Mouse (Mus musculus): ENCODE measurements around the gene Mdm2. TPM values are rescaled to one million over a fixed set of nuclear protein-coding genes. Genes with fewer than 3 reads are reported as not detected.
"Not testable (repeated sequence)": the region's sequence is repeated elsewhere in the genome, so short reads cannot be mapped to it uniquely, and the experiment has no call there.

Mdm2 gene
- polyA plus RNA-seq, 1 experiment from 2014 or later = 52.5 TPM

- not testable (repeated sequence) for H3K4me2 ChIP-seq; H3K9me3 ChIP-seq; H3K4me3 ChIP-seq; H3K4me1 ChIP-seq (replicated peaks); H3K27me3 ChIP-seq; H3K9ac ChIP-seq; H3K27ac ChIP-seq (replicated peaks); ATAC-seq (ENCODE audit: low FRiP score, low read depth); H3K36me3 ChIP-seq
- 91% methylated on average over 1 of the region's 1 CpGs for WGBS
Measured at GRCm38 (mm10) chr10:117715654-117716053, 5.1 kb upstream of the Mdm2 start.

GRCm38 (mm10) chr10:117714928-117715500 lies 4.5 kb upstream of the Mdm2 start:
- H3K36me3 ChIP-seq = no peaks in the 10 kb centered on the region
- H3K27ac ChIP-seq (replicated peaks) = no peak overlapping the region
- H3K27me3 ChIP-seq = no peaks in the 10 kb centered on the region
- peaks cover 6% of the 10 kb centered on the region for H3K4me1 ChIP-seq (replicated peaks)
- H3K4me3 ChIP-seq = no peak overlapping the region
- no peak for ATAC-seq (ENCODE audit: low FRiP score, low read depth)
- WGBS = 73% methylated on average over 4 of the region's 4 CpGs
- no peaks in the 10 kb centered on the region for H3K9me3 ChIP-seq
- H3K9ac ChIP-seq = no peak overlapping the region
- no peak overlapping the region for H3K4me2 ChIP-seq

GRCm38 (mm10) chr10:117714048-117714545 lies 3.5 kb upstream of the Mdm2 start:
- H3K27ac ChIP-seq (replicated peaks) = no peak overlapping the region
- no peak overlapping the region for H3K4me2 ChIP-seq
- no peaks in the 10 kb centered on the region for H3K9me3 ChIP-seq
- no peak for ATAC-seq (ENCODE audit: low FRiP score, low read depth)
- no peaks in the 10 kb centered on the region for H3K27me3 ChIP-seq
- H3K4me3 ChIP-seq = no peak overlapping the region
- WGBS = 91% methylated on average over 3 of the region's 3 CpGs
- peaks cover 11% of the 10 kb centered on the region for H3K4me1 ChIP-seq (replicated peaks)
- no peak overlapping the region for H3K9ac ChIP-seq
- no peaks in the 10 kb centered on the region for H3K36me3 ChIP-seq

- no peak overlapping the region for H3K4me3 ChIP-seq
- no peak overlapping the region for H3K9ac ChIP-seq
- H3K4me1 ChIP-seq (replicated peaks) = peaks cover 16% of the 10 kb centered on the region
- ATAC-seq (ENCODE audit: low FRiP score, low read depth) = no peak
- no peaks in the 10 kb centered on the region for H3K9me3 ChIP-seq
- 95% methylated on average over 8 of the region's 8 CpGs for whole genome bisulfite sequencing
- H3K4me2 ChIP-seq = no peak overlapping the region
- H3K36me3 ChIP-seq = no peaks in the 10 kb centered on the region
- H3K27me3 ChIP-seq = no peaks in the 10 kb centered on the region
- no peak overlapping the region for H3K27ac ChIP-seq (replicated peaks)
Measured at GRCm38 (mm10) chr10:117713466-117713865, 2.9 kb upstream of the Mdm2 start.

- Histone ChIP-seq H3K4me2 (no peak overlapping the region), H3K4me1 (replicated peaks) (peaks cover 16% of the 10 kb centered on the region), H3K27ac (replicated peaks) (no peak overlapping the region), H3K4me3 (no peak overlapping the region), H3K36me3 (peaks cover under 1% of the 10 kb centered on the region; the same call in 1 of the 2 replicates), H3K27me3 (no peaks in the 10 kb centered on the region), H3K9me3 (no peaks in the 10 kb centered on the region), H3K9ac (no peak overlapping the region)
- 92% methylated on average over 9 of the region's 9 CpGs for WGBS
- ATAC-seq (ENCODE audit: low FRiP score, low read depth) = no peak
Measured at GRCm38 (mm10) chr10:117712871-117713270, 2.3 kb upstream of the Mdm2 start.

- no peak overlapping the region for H3K4me2 ChIP-seq
- peaks cover 18% of the 10 kb centered on the region for H3K4me1 ChIP-seq (replicated peaks)
- ATAC-seq (ENCODE audit: low FRiP score, low read depth) = no peak
- H3K9me3 ChIP-seq = no peaks in the 10 kb centered on the region
- H3K4me3 ChIP-seq = no peak overlapping the region
- H3K27me3 ChIP-seq = no peaks in the 10 kb centered on the region
- 84% methylated on average over 9 of the region's 9 CpGs for WGBS
- no peak overlapping the region for H3K9ac ChIP-seq
- H3K36me3 ChIP-seq = peaks cover 6% of the 10 kb centered on the region; the same call in 1 of the 2 replicates
- no peak overlapping the region for H3K27ac ChIP-seq (replicated peaks)
Measured at GRCm38 (mm10) chr10:117712191-117712754, 1.7 kb upstream of the Mdm2 start.

- peaks cover 15% of the 10 kb centered on the region for H3K36me3 ChIP-seq
- peak overlapping the region; percentile 76 for H3K4me3 ChIP-seq
- H3K4me2 ChIP-seq = peak overlapping the region; percentile 66
- 63% methylated on average over 5 of the region's 5 CpGs for WGBS
- H3K9me3 ChIP-seq = no peaks in the 10 kb centered on the region
- no peak overlapping the region for H3K27ac ChIP-seq (replicated peaks)
- H3K9ac ChIP-seq = peak overlapping the region; percentile 50; the same call in 1 of the 2 replicates
- H3K27me3 ChIP-seq = no peaks in the 10 kb centered on the region
- ATAC-seq (ENCODE audit: low FRiP score, low read depth) = no peak
- H3K4me1 ChIP-seq (replicated peaks) = peaks cover 26% of the 10 kb centered on the region
Measured at GRCm38 (mm10) chr10:117711408-117711807, 850 bp upstream of the Mdm2 start.

- peaks cover 26% of the 10 kb centered on the region for H3K4me1 ChIP-seq (replicated peaks)
- no peaks in the 10 kb centered on the region for H3K9me3 ChIP-seq
- peak; percentile 80 for ATAC-seq (ENCODE audit: low FRiP score, low read depth)
- H3K27me3 ChIP-seq = no peaks in the 10 kb centered on the region
- peak overlapping the region; percentile 76 for H3K4me3 ChIP-seq
- WGBS = under 1% methylated on average over 53 of the region's 71 CpGs
- H3K9ac ChIP-seq = peak overlapping the region; percentile 100
- H3K4me2 ChIP-seq = peak overlapping the region; percentile 66
- H3K36me3 ChIP-seq = peaks cover 23% of the 10 kb centered on the region
- H3K27ac ChIP-seq (replicated peaks) = peak overlapping the region; percentile 99
Measured at GRCm38 (mm10) chr10:117709930-117710603, 491 bp downstream of the Mdm2 start.

- Histone ChIP-seq H3K4me1 (replicated peaks) (peaks cover 26% of the 10 kb centered on the region), H3K27me3 (no peaks in the 10 kb centered on the region), H3K4me2 (peak overlapping the region; percentile 66), H3K9me3 (no peaks in the 10 kb centered on the region), H3K36me3 (peaks cover 30% of the 10 kb centered on the region), H3K27ac (replicated peaks) (peak overlapping the region; percentile 99), H3K4me3 (peak overlapping the region; percentile 76), H3K9ac (peak overlapping the region; percentile 100)
- WGBS = 51% methylated on average over 12 of the region's 12 CpGs
- no peak for ATAC-seq (ENCODE audit: low FRiP score, low read depth)
Measured at GRCm38 (mm10) chr10:117709326-117709830, 1.2 kb downstream of the Mdm2 start.

GRCm38 (mm10) chr10:117708856-117709255 lies 1.7 kb downstream of the Mdm2 start:
- peaks cover 33% of the 10 kb centered on the region for H3K36me3 ChIP-seq
- H3K9ac ChIP-seq = no peak overlapping the region
- no peaks in the 10 kb centered on the region for H3K9me3 ChIP-seq
- peak overlapping the region; percentile 66 for H3K4me2 ChIP-seq
- WGBS = 86% methylated on average over 9 of the region's 9 CpGs
- no peak for ATAC-seq (ENCODE audit: low FRiP score, low read depth)
- no peak overlapping the region for H3K27ac ChIP-seq (replicated peaks)
- peak overlapping the region; percentile 76 for H3K4me3 ChIP-seq
- no peaks in the 10 kb centered on the region for H3K27me3 ChIP-seq
- peaks cover 26% of the 10 kb centered on the region for H3K4me1 ChIP-seq (replicated peaks)

- H3K9me3 ChIP-seq = no peaks in the 10 kb centered on the region
- H3K36me3 ChIP-seq = peaks cover 38% of the 10 kb centered on the region
- no peaks in the 10 kb centered on the region for H3K27me3 ChIP-seq
- H3K4me3 ChIP-seq = 0 out of 2 replicates have a peak overlapping the region, but pooled peaks have one; percentile 76
- 96% methylated on average over 2 of the region's 2 CpGs for WGBS
- ATAC-seq (ENCODE audit: low FRiP score, low read depth) = no peak
- no peak overlapping the region for H3K9ac ChIP-seq
- H3K27ac ChIP-seq (replicated peaks) = no peak overlapping the region
- no peak overlapping the region for H3K4me2 ChIP-seq
- H3K4me1 ChIP-seq (replicated peaks) = peaks cover 26% of the 10 kb centered on the region
Measured at GRCm38 (mm10) chr10:117708376-117708775, 2.2 kb downstream of the Mdm2 start.

Measured in hindbrain, embryonic 15.5 days (tissue).